Mouse (Mus musculus) kidney, adult 2 months (tissue): ENCODE data around the gene Ccr10.

Source experiments
- CTCF ChIP-seq: fragments of 200-500 bp; conservative IDR thresholded peaks from 2 replicates; pipeline ENCODE4 v1.5.1; 2011; ENCODE audit warnings: low read depth, mild to moderate bottlenecking, control low read depth, low read length, moderate library complexity, mixed read lengths; ENCODE audit not compliant: insufficient read depth, insufficient read length
- POLR2A ChIP-seq: fragments of 200-500 bp; IDR thresholded peaks from one replicate; pipeline ENCODE4 v1.6.1; 2011; ENCODE audit warnings: low read depth, low read length, control low read depth

- TF ChIP-seq CTCF (no peak), POLR2A (no peak)
Observed at GRCm38 (mm10) chr11:101167963-101168300, 7.3 kb downstream of the Ccr10 start.
